Mouse (Mus musculus): ENCODE measurements at regions not wholly inside any gene's neighbourhood (a gene's known extent, or its start where the extent isn't known, plus 50 kb on each side); places are given as distances from the start of the nearest gene placed in this dataset.
A peak's percentile ranks its signal among the peaks of the same experiment; 100 is the strongest.

- DNase-seq: no peak
Observed at GRCm38 (mm10) chr10:93361654-93362195, 50.8 kb upstream of the Elk3 start.

DNA sequence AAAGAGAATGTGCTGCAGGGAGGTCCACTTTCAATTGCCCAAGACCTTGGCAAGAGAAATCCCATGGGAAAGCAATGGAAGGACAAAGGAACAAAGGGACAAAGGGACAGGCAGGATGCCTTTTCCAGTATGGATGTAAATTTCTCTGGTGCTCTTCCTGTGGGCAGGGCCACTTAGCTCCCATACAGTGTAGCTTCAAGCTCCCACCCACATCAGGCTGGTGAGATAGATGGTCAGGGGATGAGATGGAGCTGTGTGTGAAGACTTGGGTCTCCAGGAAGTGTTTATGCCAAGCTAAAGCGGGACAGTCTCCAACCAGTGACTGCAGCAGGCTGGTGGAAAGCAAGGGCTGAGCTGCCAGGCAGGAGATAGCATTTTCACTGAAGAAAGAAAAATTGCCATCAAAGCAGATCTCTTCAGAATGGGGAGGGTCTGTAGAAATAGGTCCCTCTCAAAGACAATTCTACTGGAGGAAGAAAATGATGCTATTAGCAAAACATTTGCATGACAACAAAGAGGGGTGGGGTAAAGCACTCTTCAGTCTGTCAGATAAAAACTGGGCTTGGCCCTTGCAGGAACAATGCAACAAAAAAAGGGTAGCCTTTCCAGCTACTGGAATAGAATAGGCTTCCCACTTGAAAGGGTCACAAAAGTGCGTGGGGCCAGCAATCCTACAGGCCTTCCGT, 53.3 kb upstream of the Elk3 start:
- DNase-seq: no peak

DNA sequence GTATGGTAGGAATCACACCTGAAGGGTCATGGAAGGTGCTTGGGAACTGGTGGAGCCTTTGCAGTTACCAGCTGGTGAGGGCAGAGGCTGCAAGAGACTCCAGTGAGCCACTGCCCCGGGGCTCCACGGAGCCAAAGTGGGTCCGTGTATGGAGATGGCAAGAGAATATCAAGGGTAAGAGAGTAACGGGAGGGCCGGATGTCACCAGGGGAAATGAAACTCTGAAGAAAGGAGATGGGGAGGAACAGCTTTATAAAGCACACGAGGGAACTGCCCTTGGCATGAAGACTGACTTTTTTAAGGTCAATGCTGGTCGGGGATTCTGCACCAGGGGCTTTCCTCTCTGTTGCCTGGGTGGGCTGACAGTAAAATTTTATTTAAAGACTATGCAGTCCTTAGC, 53.9 kb upstream of the Elk3 start:
- DNase-seq: peak; percentile 36 to 43

DNA sequence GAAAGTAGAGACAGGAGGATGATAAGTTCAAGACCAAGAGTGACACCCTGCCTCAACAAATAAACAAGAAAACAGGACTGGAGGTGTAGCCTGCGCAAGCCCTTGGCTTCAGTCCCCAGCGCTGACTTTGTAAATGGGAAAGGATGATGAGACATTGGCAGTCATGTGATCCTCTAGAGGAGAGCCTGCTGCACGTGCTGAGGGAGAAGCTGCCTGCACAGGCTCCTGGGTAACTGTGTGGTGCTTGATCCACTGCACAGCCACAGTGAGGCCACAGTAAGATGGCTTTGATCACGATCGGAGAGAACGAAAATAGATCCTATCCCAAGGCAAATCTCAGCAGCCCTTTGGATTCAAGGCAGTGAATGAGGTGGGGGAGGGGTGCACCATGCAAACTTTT, 54.4 kb upstream of the Elk3 start:
- DNase-seq: no peak

GRCm38 (mm10) chr10:93365824-93366223, 54.9 kb upstream of the Elk3 start:
- DNase-seq: no peak

- no peak for DNase-seq
Observed at GRCm38 (mm10) chr10:93369737-93370136, 58.8 kb upstream of the Elk3 start.

GRCm38 (mm10) chr10:93370331-93370730, 59.4 kb upstream of the Elk3 start:
- DNase-seq: no peak

DNA sequence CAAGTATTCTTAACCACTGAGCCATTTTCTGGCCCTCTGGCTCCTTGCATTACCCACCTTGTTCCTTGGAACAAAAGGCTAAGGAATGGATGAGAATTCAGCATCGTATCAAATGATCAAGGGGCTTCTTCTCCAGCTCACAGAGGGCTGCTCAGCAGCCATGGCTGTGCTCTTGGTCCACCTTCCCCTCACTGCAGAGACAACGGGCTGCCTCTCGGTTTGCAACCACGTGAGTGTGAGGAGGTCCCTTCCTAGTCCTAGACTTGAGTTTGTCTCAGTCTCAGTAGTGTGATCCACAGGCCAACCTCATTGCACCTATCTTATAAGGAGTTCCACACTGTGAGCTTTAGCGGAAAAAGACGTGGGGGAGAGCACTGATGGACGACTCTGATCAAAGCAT, 61.3 kb upstream of the Elk3 start:
- no peak for DNase-seq

GRCm38 (mm10) chr10:93373265-93373664, 62.3 kb upstream of the Elk3 start:
- no peak for DNase-seq

DNA sequence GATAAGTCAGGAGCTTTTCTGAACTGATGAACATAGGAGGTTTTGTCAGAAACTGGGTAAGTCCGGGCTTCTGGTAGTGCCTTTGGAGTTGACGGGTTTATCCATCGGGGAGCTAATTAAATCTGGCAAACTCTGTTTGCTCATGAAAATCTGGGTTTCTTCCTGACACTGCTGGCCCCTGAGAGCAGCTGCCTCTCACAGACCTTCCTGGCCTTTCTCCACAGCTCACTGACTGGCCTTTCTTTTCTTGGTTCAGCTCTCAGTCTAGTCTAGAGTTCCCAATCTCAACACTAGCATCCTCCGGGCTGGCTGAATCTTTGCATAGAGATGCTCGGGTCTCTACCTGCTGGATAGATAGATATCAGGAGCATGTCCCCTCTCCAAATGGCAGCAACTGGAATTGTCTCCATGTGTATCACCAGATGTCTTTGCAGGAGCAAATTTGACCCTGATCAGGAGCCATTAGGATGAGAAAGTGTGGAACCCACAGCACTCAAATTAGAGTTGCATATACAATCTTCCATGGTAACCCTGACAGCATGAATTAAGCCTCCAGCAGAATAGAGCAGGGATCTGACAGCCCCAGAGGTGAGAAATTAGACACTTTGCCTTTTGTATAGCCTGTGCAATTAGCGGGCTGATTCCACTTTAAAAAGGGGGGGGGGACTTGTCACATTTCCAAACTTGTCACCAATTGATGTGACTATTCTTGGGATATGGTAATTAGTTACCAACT, 63.2 kb upstream of the Elk3 start:
- no peak for DNase-seq

GRCm38 (mm10) chr10:93374690-93374994, 63.7 kb upstream of the Elk3 start:
- no peak for DNase-seq

GRCm38 (mm10) chr10:93375007-93375711, 64.2 kb upstream of the Elk3 start:
- peak; percentile 44 to 49 for DNase-seq

GRCm38 (mm10) chr10:93375771-93376170, 64.8 kb upstream of the Elk3 start:
- DNase-seq: no peak

GRCm38 (mm10) chr10:93376457-93376941, 65.6 kb upstream of the Elk3 start:
- no peak for DNase-seq

DNA sequence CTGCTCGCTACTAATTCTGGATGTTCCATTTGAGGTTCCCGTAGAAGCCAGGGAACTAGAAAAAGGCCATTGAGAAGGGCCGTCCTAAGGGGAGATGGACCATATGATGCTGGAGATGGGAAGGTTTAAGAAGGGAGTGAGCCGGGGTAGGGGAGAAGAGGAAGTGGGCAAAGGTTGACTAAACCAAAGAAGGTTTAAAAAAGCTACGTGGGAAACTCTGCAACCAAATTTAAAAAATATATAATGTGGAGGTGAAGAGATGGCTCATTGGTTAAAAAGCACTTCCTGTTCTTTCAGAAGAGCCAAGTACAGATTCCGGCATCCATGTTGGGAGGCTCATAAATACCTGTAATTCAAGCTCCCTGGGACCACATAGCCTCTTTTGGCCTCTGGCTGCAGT, 63.9 kb upstream of the Lta4h start:
- no peak for DNase-seq

- no peak for DNase-seq
Observed at GRCm38 (mm10) chr10:93391296-93391695, 61.9 kb upstream of the Lta4h start.

DNA sequence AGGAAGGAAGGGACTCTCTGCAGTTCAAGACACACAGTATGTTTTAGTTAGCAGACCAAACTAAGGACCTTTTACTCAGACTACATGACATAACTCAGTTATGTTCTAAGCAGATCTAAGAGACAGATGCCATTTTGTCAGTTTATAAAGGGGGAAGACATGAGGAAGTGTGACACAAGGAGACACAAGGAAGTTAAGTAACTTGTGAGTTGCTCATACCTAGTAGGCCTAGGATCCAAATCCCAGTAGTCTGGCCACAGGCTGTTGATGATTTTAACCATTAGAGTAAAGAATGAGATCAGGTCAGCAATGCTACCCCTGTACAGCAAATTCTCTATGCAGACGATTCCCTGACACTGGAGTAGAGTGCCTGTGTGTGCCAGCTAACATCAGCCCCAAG, 59.3 kb upstream of the Lta4h start:
- DNase-seq: no peak

DNA sequence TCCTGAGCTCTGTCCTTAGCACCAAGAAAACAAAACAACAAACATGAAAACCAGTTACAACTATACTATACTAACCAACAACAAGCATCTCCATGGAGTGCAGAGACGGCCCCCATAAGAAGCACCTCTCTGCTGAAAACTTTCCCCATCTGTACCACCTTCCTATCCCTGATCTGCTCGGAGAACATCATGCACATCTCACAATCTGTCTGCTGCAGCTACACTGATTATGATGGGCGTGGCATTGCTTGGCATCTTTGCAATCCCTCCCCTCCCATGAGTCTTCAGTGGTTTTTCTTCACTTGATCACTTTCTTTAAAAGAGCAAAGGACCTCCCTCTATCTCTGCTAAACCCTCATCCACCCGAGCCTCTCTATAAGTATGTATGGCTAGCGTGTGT, 55.5 kb upstream of the Lta4h start:
- no peak for DNase-seq

DNA sequence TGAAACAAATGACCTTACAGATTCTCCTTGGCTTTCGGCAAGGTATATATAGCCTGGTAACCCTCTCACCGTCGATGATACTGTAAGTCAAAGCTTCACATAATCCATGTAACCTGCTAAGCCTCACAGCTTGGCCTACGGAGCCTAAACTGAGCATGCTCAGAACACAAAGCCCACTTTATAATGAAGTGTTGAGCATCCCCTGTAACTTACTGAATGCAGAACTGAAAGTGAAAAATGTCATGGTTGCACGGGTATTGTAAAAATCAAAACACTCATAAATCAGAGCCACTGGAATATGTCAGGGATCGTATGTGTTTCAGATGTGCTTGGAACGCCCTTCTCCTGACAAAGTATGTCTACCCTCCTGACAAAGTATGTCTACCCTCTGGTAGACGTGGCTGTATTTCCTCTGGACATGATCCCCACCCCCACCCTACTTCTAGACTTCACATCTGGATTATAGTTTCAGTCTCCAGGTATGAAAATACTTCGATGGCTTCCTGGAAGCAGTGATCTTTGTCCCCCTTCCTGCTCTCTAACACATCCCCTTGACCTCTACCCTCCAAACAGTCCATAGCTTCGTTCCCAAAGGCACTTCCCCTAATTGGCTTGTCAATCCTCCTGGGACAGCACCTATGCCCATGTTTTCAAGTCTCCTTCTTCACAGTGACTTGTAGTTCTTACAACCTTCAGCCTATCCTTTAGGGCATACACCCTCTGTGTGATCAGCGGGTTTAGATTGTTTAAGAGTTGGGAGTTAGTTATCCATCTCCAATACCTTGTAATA, 54.5 kb upstream of the Lta4h start:
- no peak for DNase-seq

- no peak for DNase-seq
Observed at GRCm38 (mm10) chr10:93402689-93403509, 50.3 kb upstream of the Lta4h start.
